Mouse (Mus musculus) C2C12 (cell line): ENCODE data around the gene Prrt3. TPM values are rescaled to one million over a fixed set of nuclear protein-coding genes. Genes with fewer than 3 reads are reported as not detected.

Source experiments
- H3K27me3 ChIP-seq: one replicate; pipeline ENCODE4 v1.6.1; 2011; ENCODE audit not compliant: control insufficient read depth, insufficient read depth, insufficient read length
- H3K36me3 ChIP-seq: one replicate; pipeline ENCODE4 v1.6.1; 2011; ENCODE audit not compliant: control insufficient read depth, insufficient read depth
- H3K4me3 ChIP-seq: one replicate; pipeline ENCODE4 v1.5.1; 2011; ENCODE audit warnings: mild to moderate bottlenecking, control low read depth; ENCODE audit not compliant: poor library complexity, insufficient read depth, severe bottlenecking
- H3K79me2 ChIP-seq: one replicate; pipeline ENCODE4 v1.6.1; 2011; ENCODE audit not compliant: control insufficient read depth, insufficient read depth
- H3K79me3 ChIP-seq: one replicate; pipeline ENCODE4 v1.6.1; 2011; ENCODE audit warnings: low read depth, control low read depth
- H3ac ChIP-seq: one replicate; pipeline ENCODE3; 2011; ENCODE audit warnings: low read depth; ENCODE audit not compliant: control insufficient read depth, insufficient read length
- CEBPB ChIP-seq: IDR thresholded peaks from one replicate; pipeline ENCODE4 v1.6.1; 2011; ENCODE audit warnings: low read depth, mild to moderate bottlenecking, control low read depth, moderate library complexity
- CTCF ChIP-seq: IDR thresholded peaks from one replicate; pipeline ENCODE4 v1.5.1; 2011; ENCODE audit not compliant: control insufficient read depth, insufficient read depth, insufficient read length
- FOSL1 ChIP-seq: IDR thresholded peaks from one replicate; pipeline ENCODE4 v1.8.0; 2011; ENCODE audit warnings: mild to moderate bottlenecking, low read length; ENCODE audit not compliant: poor library complexity, insufficient read depth, severe bottlenecking
- MAX ChIP-seq: IDR thresholded peaks from one replicate; pipeline ENCODE4 v1.6.1; 2011; ENCODE audit warnings: mild to moderate bottlenecking, control low read depth
- MYOD1 ChIP-seq: IDR thresholded peaks from one replicate; pipeline ENCODE4 v1.6.1; 2011; ENCODE audit warnings: low read depth; ENCODE audit not compliant: control insufficient read depth, insufficient read length
- MYOG ChIP-seq: IDR thresholded peaks from one replicate; pipeline ENCODE4 v1.6.1; 2011; ENCODE audit not compliant: control insufficient read depth, insufficient read length; ENCODE audit errors: extremely low read depth
- USF1 ChIP-seq: IDR thresholded peaks from one replicate; pipeline ENCODE4 v1.6.1; 2011; ENCODE audit warnings: low read depth, mild to moderate bottlenecking, control low read depth, moderate library complexity
- polyA plus RNA-seq: library from polyadenylated mRNA; unstranded; fragments of >200 nt; fragmentation: generic; extraction: Trizol; gene quantifications from one replicate; pipeline ENCODE4 v1.2.1, GENCODE M21; 2012; ENCODE audit warnings: missing spikeins

Prrt3 gene
- polyA plus RNA-seq, 1 experiment, result 0.04 TPM

DNA sequence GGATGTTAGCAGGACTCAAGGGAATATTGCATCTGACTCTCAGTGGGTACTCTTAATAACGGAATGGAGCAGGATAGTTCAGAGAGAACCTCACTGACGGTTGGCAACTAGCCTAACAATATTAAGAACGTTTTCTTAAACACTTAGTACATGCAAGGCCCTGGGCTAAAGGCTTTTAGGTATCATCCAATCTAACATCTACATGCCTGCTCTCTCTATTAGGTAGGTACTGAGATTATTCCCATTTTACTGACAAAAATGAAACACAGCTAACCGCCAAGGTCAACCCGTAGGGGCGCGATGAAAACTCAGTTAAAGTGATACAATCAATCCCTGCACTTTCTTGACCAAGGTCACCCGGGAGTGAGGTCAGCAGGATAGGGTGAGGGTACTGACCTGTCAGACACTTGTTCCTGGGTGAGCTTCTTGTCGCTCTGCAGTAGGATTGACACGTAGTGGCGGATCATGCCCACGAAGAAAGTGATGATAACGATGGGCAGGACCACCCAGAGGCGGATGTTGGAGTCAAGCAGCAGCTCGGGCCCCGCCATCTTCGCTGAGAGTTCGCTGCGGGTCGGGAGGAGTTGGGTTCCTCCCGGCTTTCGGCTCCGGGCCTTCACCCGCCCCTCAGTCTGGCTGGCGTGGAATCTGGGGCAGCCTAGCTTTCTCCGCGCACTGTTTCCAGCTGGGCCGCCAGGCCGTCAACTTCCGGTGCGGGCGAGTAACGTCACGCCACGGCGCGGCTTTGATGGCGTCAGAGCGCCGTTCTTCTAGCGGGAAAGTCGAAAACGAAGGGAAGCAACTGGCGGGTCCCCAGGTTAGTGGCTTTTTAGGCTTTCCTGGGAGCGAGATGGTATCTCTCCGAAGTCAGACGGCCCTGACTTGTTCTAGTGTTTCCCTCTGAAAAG, 29.5 kb upstream of the Prrt3 start, which contains the start of the genes Emc3 and Fancd2:
Emc3 (minus strand) TSS at position 721 of the 908 bp plus-strand sequence.
Fancd2 (plus strand) TSS at position 751 of the 908 bp plus-strand sequence.
- TF ChIP-seq MAX, result peak; percentile 49
- TF ChIP-seq CTCF, result no peak
- H3K27me3 ChIP-seq, result no peaks in the 10 kb centered on the region
- peaks cover 17% of the 10 kb centered on the region for H3K36me3 ChIP-seq
- peak within 1 kb of the TSS; percentile 89 for H3K4me3 ChIP-seq
- H3K79me2 ChIP-seq, result peaks cover 66% of the 10 kb centered on the region
- H3K79me3 ChIP-seq, result peaks cover 34% of the 10 kb centered on the region
- peak within 1 kb of the TSS; percentile 80 for H3ac ChIP-seq

DNA sequence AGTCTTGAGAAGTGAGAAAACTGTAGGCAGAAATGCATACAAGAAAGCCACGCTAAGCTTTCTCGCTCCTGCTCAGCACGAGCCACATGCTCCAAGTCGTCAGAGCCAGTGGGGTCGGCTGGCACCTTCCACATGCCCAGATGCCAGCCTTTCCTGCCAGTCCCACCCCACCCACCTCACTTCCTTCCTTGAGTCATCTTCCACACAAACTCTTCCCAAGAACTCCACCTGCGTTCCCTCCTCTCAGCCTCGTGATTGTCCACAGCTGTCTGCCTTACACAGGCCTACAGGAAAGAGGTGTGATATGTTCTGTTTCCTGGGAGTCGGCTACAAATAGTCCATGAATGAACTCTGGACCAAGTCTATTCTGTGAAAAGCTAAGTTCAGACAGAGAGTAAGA, 21.7 kb upstream of the Prrt3 start:
- TF ChIP-seq MYOD1 (no peak), MAX (no peak), FOSL1 (no peak), MYOG (no peak), USF1 (no peak), CEBPB (no peak), CTCF (no peak)
- H3ac ChIP-seq, result no peak overlapping the region
- no peak overlapping the region for H3K4me3 ChIP-seq
- H3K36me3 ChIP-seq, result peaks cover 43% of the 10 kb centered on the region
- H3K79me2 ChIP-seq, result peaks cover 57% of the 10 kb centered on the region
- H3K79me3 ChIP-seq, result peaks cover 18% of the 10 kb centered on the region
- H3K27me3 ChIP-seq, result no peaks in the 10 kb centered on the region

DNA sequence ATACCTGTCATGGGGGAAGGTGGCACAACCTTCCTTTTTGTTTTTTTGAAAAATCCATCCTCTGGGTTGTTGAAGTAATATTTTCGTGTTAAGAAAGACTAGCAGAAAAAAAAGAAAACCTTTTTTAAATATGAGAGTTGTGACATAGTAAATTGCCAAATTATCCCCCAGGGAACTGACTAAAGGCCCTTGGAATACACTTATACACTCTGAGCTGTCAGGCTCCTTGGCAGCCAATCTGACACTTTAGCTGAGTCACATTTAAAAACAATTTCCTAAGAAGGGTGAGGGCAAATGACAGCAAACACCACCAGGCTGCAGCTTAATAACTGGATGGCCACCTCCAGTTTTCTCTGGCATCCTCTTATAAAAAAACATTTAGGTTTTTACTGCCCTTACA, 20.6 kb upstream of the Prrt3 start:
- H3K79me2 ChIP-seq, result peaks cover 46% of the 10 kb centered on the region
- no peaks in the 10 kb centered on the region for H3K27me3 ChIP-seq
- no peak overlapping the region for H3ac ChIP-seq
- H3K4me3 ChIP-seq, result no peak overlapping the region
- TF ChIP-seq CEBPB (peak; percentile 68), FOSL1 (no peak), MAX (no peak), CTCF (no peak)
- H3K36me3 ChIP-seq, result peaks cover 47% of the 10 kb centered on the region
- peaks cover 13% of the 10 kb centered on the region for H3K79me3 ChIP-seq

DNA sequence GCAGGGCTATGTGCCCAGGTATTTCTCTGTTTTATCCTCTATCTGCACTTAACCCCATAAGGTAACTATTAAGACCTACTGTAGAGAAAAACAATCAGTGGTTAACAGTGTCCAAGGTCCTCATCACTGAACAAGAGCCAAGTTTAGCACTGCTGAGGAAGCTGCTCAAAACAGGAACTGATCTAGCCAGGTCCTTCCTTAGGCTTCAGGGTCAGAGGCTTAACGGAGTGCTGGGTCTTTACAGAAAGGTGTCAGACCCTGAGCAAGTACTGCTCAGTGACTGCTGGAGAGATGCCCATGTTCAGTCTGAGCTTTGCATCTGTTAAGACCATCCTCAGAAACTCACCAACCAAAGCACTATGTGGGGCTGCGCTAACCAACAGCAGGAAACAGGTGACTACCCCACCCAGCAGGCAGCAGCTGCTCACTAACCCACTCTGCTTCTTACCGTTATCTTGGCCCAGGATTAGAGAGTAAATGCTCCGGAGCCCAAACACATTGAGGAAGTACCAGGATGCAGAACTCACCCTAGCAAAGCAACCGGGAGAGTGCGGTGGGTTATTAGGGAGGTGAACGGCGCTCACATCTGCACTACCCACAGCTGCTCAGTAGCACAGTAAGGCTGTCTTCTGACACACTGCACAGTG, 15.8 kb upstream of the Prrt3 start:
- H3K27me3 ChIP-seq, result no peaks in the 10 kb centered on the region
- H3K4me3 ChIP-seq, result no peak overlapping the region
- no peaks in the 10 kb centered on the region for H3K79me2 ChIP-seq
- peaks cover 77% of the 10 kb centered on the region for H3K36me3 ChIP-seq
- TF ChIP-seq FOSL1 (no peak), CEBPB (no peak), CTCF (no peak), MYOG (no peak), MAX (no peak), MYOD1 (no peak)
- H3ac ChIP-seq, result no peak overlapping the region
- peaks cover 1% of the 10 kb centered on the region for H3K79me3 ChIP-seq

DNA sequence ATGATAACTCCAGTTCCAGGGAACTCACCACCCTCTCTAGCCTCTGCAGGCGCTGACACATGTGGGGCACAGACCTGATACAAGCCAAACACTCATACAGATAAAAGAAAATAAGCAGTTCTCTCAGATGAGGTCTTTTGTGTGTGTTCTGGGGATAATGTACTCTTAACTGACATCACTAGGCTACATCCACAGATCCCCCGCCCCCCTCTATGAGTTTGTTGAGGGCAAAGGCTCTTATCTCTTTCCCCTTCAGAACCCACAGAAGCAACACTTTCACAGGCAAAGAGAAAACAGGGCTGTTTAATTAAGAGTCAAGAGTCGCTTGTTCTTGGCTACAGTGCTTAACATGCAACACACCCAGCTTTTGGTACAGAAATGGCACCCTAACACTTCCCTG, 12.9 kb upstream of the Prrt3 start:
- peaks cover 52% of the 10 kb centered on the region for H3K36me3 ChIP-seq
- H3K4me3 ChIP-seq, result no peak overlapping the region
- no peaks in the 10 kb centered on the region for H3K27me3 ChIP-seq
- H3K79me3 ChIP-seq, result no peaks in the 10 kb centered on the region
- no peaks in the 10 kb centered on the region for H3K79me2 ChIP-seq
- no peak overlapping the region for H3ac ChIP-seq
- TF ChIP-seq MYOG (no peak), CTCF (no peak), MAX (no peak), USF1 (no peak), FOSL1 (no peak), MYOD1 (no peak), CEBPB (no peak)

DNA sequence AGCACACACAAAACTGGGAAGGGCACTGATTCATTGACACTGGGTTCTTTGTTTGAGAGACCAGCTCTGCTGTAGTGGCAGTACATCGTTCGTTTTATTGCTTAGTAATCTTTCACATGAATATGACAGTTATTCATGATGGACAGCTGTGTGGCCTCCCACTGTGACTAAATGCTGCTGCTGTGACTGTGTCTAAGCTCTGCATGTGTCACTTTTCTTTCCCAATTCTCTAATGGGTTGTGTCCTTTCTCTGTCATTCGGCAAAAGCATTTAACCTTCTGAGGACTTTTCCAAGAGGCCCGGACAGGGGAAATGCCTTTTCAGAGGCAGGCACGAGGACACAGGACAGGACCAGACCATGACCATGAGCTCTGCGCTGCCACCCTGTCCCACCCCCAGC, 12.2 kb upstream of the Prrt3 start:
- Histone ChIP-seq H3ac (no peak overlapping the region), H3K4me3 (no peak overlapping the region), H3K79me3 (no peaks in the 10 kb centered on the region), H3K36me3 (peaks cover 45% of the 10 kb centered on the region), H3K27me3 (no peaks in the 10 kb centered on the region), H3K79me2 (no peaks in the 10 kb centered on the region)
- TF ChIP-seq CTCF (no peak), FOSL1 (no peak), USF1 (no peak), MYOG (no peak), MAX (no peak), MYOD1 (no peak), CEBPB (no peak)
